Mouse (Mus musculus): Measurements from ENCODE around the gene Pak4. TPM values are rescaled to one million over a fixed set of nuclear protein-coding genes. Genes with fewer than 3 reads are reported as not detected.

Gene Pak4
- polyA plus RNA-seq, 1 experiment from 2014 or later: 6.2 TPM

- H3K36me3 ChIP-seq (replicated peaks; ENCODE audit: insufficient read depth, low read length): peaks cover 3% of the 10 kb centered on the region; the same call in 1 of the 2 replicates
- WGBS (ENCODE audit: insufficient replicate concordance): 75% methylated on average over 5 of the region's 5 CpGs
- ATAC-seq (no peak), DNase-seq (no peak)
- H3K27me3 ChIP-seq (ENCODE audit: insufficient read depth, low read length): no peaks in the 10 kb centered on the region
- H3K4me2 ChIP-seq (ENCODE audit: low read depth, low read length): no peak overlapping the region
- no peak overlapping the region for H3K4me3 ChIP-seq (ENCODE audit: low read depth, low read length)
- peaks cover 80% of the 10 kb centered on the region for H3K4me1 ChIP-seq (ENCODE audit: insufficient read depth)
- no peak overlapping the region for H3K27ac ChIP-seq (ENCODE audit: low read depth)
- TF ChIP-seq EP300 (IDR thresholded peaks at IDR 0.05; ENCODE audit: low read depth) (no peak), CTCF (IDR thresholded peaks at IDR 0.05; ENCODE audit: low read depth) (no peak)
- no peaks in the 10 kb centered on the region for H3K9me3 ChIP-seq (ENCODE audit: low read length)
- no peak overlapping the region for H3K9ac ChIP-seq (replicated peaks)
Observed at GRCm38 (mm10) chr7:28578543-28579053, 19.4 kb downstream of the Pak4 start.

- H3K4me3 ChIP-seq (ENCODE audit: low read depth, low read length): no peak overlapping the region
- DNase-seq: no peak
- H3K4me1 ChIP-seq (ENCODE audit: insufficient read depth): peaks cover 80% of the 10 kb centered on the region
- 79% methylated on average over 9 of the region's 9 CpGs for WGBS (ENCODE audit: insufficient replicate concordance)
- H3K4me2 ChIP-seq (ENCODE audit: low read depth, low read length): no peak overlapping the region
- no peaks in the 10 kb centered on the region for H3K9me3 ChIP-seq (ENCODE audit: low read length)
- H3K36me3 ChIP-seq (replicated peaks; ENCODE audit: insufficient read depth, low read length): peaks cover under 1% of the 10 kb centered on the region; the same call in 1 of the 2 replicates
- TF ChIP-seq EP300 (IDR thresholded peaks at IDR 0.05; ENCODE audit: low read depth): no peak
- TF ChIP-seq CTCF (IDR thresholded peaks at IDR 0.05; ENCODE audit: low read depth): no peak
- no peak overlapping the region for H3K9ac ChIP-seq (replicated peaks)
- ATAC-seq: no peak
- H3K27me3 ChIP-seq (ENCODE audit: insufficient read depth, low read length): no peaks in the 10 kb centered on the region
- H3K27ac ChIP-seq (ENCODE audit: low read depth): no peak overlapping the region
Observed at GRCm38 (mm10) chr7:28577826-28578542, 20.0 kb downstream of the Pak4 start.

GRCm38 (mm10) chr7:28576271-28576914 lies 21.6 kb downstream of the Pak4 start:
- DNase-seq: no peak
- ATAC-seq: peak; percentile 64
- Histone ChIP-seq H3K4me3 (ENCODE audit: low read depth, low read length) (no peak overlapping the region), H3K27ac (ENCODE audit: low read depth) (no peak overlapping the region), H3K4me1 (ENCODE audit: insufficient read depth) (peaks cover 77% of the 10 kb centered on the region), H3K9ac (replicated peaks) (peak overlapping the region; percentile 16; the same call in 1 of the 2 replicates), H3K36me3 (replicated peaks; ENCODE audit: insufficient read depth, low read length) (no peaks in the 10 kb centered on the region), H3K27me3 (ENCODE audit: insufficient read depth, low read length) (no peaks in the 10 kb centered on the region), H3K9me3 (ENCODE audit: low read length) (no peaks in the 10 kb centered on the region), H3K4me2 (ENCODE audit: low read depth, low read length) (peak overlapping the region; percentile 40)
- WGBS (ENCODE audit: insufficient replicate concordance): 66% methylated on average over 5 of the region's 5 CpGs
- TF ChIP-seq CTCF (IDR thresholded peaks at IDR 0.05; ENCODE audit: low read depth) (no peak), EP300 (IDR thresholded peaks at IDR 0.05; ENCODE audit: low read depth) (no peak)

- no peaks in the 10 kb centered on the region for H3K36me3 ChIP-seq (replicated peaks; ENCODE audit: insufficient read depth, low read length)
- H3K9me3 ChIP-seq (ENCODE audit: low read length): no peaks in the 10 kb centered on the region
- H3K4me3 ChIP-seq (ENCODE audit: low read depth, low read length): no peak overlapping the region
- 59% methylated on average over 11 of the region's 11 CpGs for WGBS (ENCODE audit: insufficient replicate concordance)
- DNase-seq (no peak), ATAC-seq (peak; percentile 47)
- no peak overlapping the region for H3K4me2 ChIP-seq (ENCODE audit: low read depth, low read length)
- no peak overlapping the region for H3K27ac ChIP-seq (ENCODE audit: low read depth)
- no peaks in the 10 kb centered on the region for H3K27me3 ChIP-seq (ENCODE audit: insufficient read depth, low read length)
- H3K9ac ChIP-seq (replicated peaks): no peak overlapping the region
- H3K4me1 ChIP-seq (ENCODE audit: insufficient read depth): peaks cover 79% of the 10 kb centered on the region
- TF ChIP-seq CTCF (IDR thresholded peaks at IDR 0.05; ENCODE audit: low read depth) (no peak), EP300 (IDR thresholded peaks at IDR 0.05; ENCODE audit: low read depth) (peak; percentile 77)
Observed at GRCm38 (mm10) chr7:28575597-28575996, 22.4 kb downstream of the Pak4 start.

GRCm38 (mm10) chr7:28573236-28573635 lies 24.7 kb downstream of the Pak4 start:
- DNase-seq: no peak
- H3K4me1 ChIP-seq (ENCODE audit: insufficient read depth): peaks cover 61% of the 10 kb centered on the region
- WGBS (ENCODE audit: insufficient replicate concordance): 94% methylated on average over 3 of the region's 3 CpGs
- H3K9ac ChIP-seq (replicated peaks): no peak overlapping the region; the same call in 1 of the 2 replicates
- H3K4me2 ChIP-seq (ENCODE audit: low read depth, low read length): no peak overlapping the region
- no peak for ATAC-seq
- H3K27me3 ChIP-seq (ENCODE audit: insufficient read depth, low read length): no peaks in the 10 kb centered on the region
- H3K36me3 ChIP-seq (replicated peaks; ENCODE audit: insufficient read depth, low read length): 0 out of 2 replicates have a peak, but pooled peaks cover 2% of the 10 kb centered on the region
- no peaks in the 10 kb centered on the region for H3K9me3 ChIP-seq (ENCODE audit: low read length)
- H3K27ac ChIP-seq (ENCODE audit: low read depth): no peak overlapping the region
- no peak for TF ChIP-seq EP300 (IDR thresholded peaks at IDR 0.05; ENCODE audit: low read depth)
- no peak for TF ChIP-seq CTCF (IDR thresholded peaks at IDR 0.05; ENCODE audit: low read depth)
- H3K4me3 ChIP-seq (ENCODE audit: low read depth, low read length): no peak overlapping the region

- 72% methylated on average over 5 of the region's 5 CpGs for WGBS (ENCODE audit: insufficient replicate concordance)
- no peak for DNase-seq
- Histone ChIP-seq H3K4me3 (ENCODE audit: low read depth, low read length) (no peak overlapping the region), H3K27ac (ENCODE audit: low read depth) (no peak overlapping the region), H3K36me3 (replicated peaks; ENCODE audit: insufficient read depth, low read length) (peaks cover 5% of the 10 kb centered on the region), H3K4me1 (ENCODE audit: insufficient read depth) (peaks cover 56% of the 10 kb centered on the region), H3K9ac (replicated peaks) (no peak overlapping the region), H3K9me3 (ENCODE audit: low read length) (no peaks in the 10 kb centered on the region), H3K4me2 (ENCODE audit: low read depth, low read length) (no peak overlapping the region), H3K27me3 (ENCODE audit: insufficient read depth, low read length) (no peaks in the 10 kb centered on the region)
- no peak for ATAC-seq
- TF ChIP-seq EP300 (IDR thresholded peaks at IDR 0.05; ENCODE audit: low read depth): no peak
- TF ChIP-seq CTCF (IDR thresholded peaks at IDR 0.05; ENCODE audit: low read depth): no peak
Observed at GRCm38 (mm10) chr7:28572689-28573088, 25.3 kb downstream of the Pak4 start.

All from liver, postnatal 0 days (tissue).